Mouse (Mus musculus) CH12.LX (cell line): ENCODE measurements around the gene Psme1. TPM values are rescaled to one million over a fixed set of nuclear protein-coding genes. Genes with fewer than 3 reads are reported as not detected.
A peak's percentile ranks its signal among the peaks of the same experiment; 100 is the strongest.

Experiments
- DNase-seq: peaks from one replicate; pipeline ENCODE4 v3.0.0-alpha.2; 2013; ENCODE audit errors: extremely low read depth
- H3K27ac ChIP-seq: 2 replicates; pipeline ENCODE4 v1.5.1; 2012; ENCODE audit warnings: low read depth, mild to moderate bottlenecking, control low read depth, moderate library complexity; ENCODE audit not compliant: insufficient read depth
- H3K27me3 ChIP-seq: replicated peaks from 2 replicates; pipeline ENCODE3; 2012; ENCODE audit warnings: inconsistent platforms
- H3K36me3 ChIP-seq, 2 experiments: replicated peaks in 1 of 2; 2 replicates each; pipeline versions ENCODE3 to v1.6.1; 2012; ENCODE audit warnings: inconsistent platforms in 1 of 2, low read length in 1 of 2, mild to moderate bottlenecking in 1 of 2, mixed read lengths in 1 of 2, moderate library complexity in 1 of 2; ENCODE audit not compliant: control insufficient read depth in 1 of 2, insufficient read depth in 1 of 2
- H3K4me1 ChIP-seq, 2 experiments: 2 replicates each; pipeline ENCODE4 v1.6.1; 2012; ENCODE audit warnings: inconsistent platforms in 1 of 2, moderate library complexity in 1 of 2; ENCODE audit not compliant: insufficient read depth in 2 of 2, control insufficient read depth in 1 of 2
- H3K4me2 ChIP-seq: 2 replicates; pipeline ENCODE4 v1.6.1; 2012; ENCODE audit warnings: low read depth, mild to moderate bottlenecking, control low read depth; ENCODE audit not compliant: poor library complexity, insufficient read depth, severe bottlenecking
- H3K4me3 ChIP-seq, 3 experiments: fragments of 150-350 bp in 1 of 3; sonication (generic) in 1 of 3; replicated peaks in 1 of 3; 2 replicates each; pipeline versions ENCODE3 to v1.5.1; 2011 to 2012; ENCODE audit warnings: low read depth in 2 of 3, low read length in 2 of 3, mild to moderate bottlenecking in 2 of 3, moderate library complexity in 2 of 3, control low read depth in 1 of 3, improper control_type of control experiment in 1 of 3, inconsistent platforms in 1 of 3, mixed read lengths in 1 of 3; ENCODE audit not compliant: poor library complexity in 1 of 3
- H3K79me2 ChIP-seq: replicated peaks from 2 replicates; pipeline ENCODE4 v1.6.1; 2012; ENCODE audit warnings: mild to moderate bottlenecking, moderate library complexity; ENCODE audit not compliant: control insufficient read depth, poor library complexity, insufficient read depth, severe bottlenecking; ENCODE audit errors: extremely low read depth
- H3K9ac ChIP-seq: 2 replicates; pipeline ENCODE4 v1.6.1; 2012; ENCODE audit warnings: low read depth, mild to moderate bottlenecking, control low read depth, moderate library complexity; ENCODE audit not compliant: insufficient read depth
- H3K9me3 ChIP-seq: replicated peaks from 2 replicates; pipeline ENCODE3; 2012; ENCODE audit warnings: low read length, inconsistent platforms, mixed read lengths
- CHD1 ChIP-seq: IDR thresholded peaks from 2 replicates; pipeline ENCODE4 v1.6.1; 2012; ENCODE audit warnings: low read depth, low read length, improper control_type of control experiment, inconsistent platforms
- CHD2 ChIP-seq: IDR thresholded peaks from 2 replicates; pipeline ENCODE4 v1.6.1; 2011; ENCODE audit warnings: low read length, improper control_type of control experiment
- CTCF ChIP-seq, 2 experiments: IDR thresholded peaks in 1 of 2; conservative IDR thresholded peaks in 1 of 2; 2 replicates each; pipeline ENCODE4 v1.5.1; 2011 to 2012; ENCODE audit warnings: low read depth in 2 of 2, low read length in 2 of 2, improper control_type of control experiment in 1 of 2, inconsistent platforms in 1 of 2, mild to moderate bottlenecking in 1 of 2, moderate library complexity in 1 of 2
- ETS1 ChIP-seq: conservative IDR thresholded peaks from 2 replicates; pipeline ENCODE4 v1.6.1; 2012; ENCODE audit warnings: low read depth, mild to moderate bottlenecking, inconsistent platforms, low read length, improper control_type of control experiment, moderate library complexity
- GABPA ChIP-seq: IDR thresholded peaks from 2 replicates; pipeline ENCODE4 v1.6.1; 2012; ENCODE audit warnings: low read depth, low read length, improper control_type of control experiment, inconsistent platforms; ENCODE audit not compliant: insufficient replicate concordance
- HCFC1 ChIP-seq: IDR thresholded peaks from 2 replicates; pipeline ENCODE4 v1.6.1; 2012; ENCODE audit warnings: low read depth, mild to moderate bottlenecking, inconsistent platforms, low read length, improper control_type of control experiment
- IRF4 ChIP-seq: IDR thresholded peaks from 2 replicates; pipeline ENCODE4 v1.6.1; 2014; ENCODE audit warnings: low read depth, mild to moderate bottlenecking, inconsistent platforms, low read length, improper control_type of control experiment
- JUN ChIP-seq: IDR thresholded peaks from 2 replicates; pipeline ENCODE4 v1.6.1; 2011; ENCODE audit warnings: low read depth, mild to moderate bottlenecking, low read length, improper control_type of control experiment, moderate library complexity; ENCODE audit not compliant: insufficient read depth
- JUND ChIP-seq: conservative IDR thresholded peaks from 2 replicates; pipeline ENCODE4 v1.6.1; 2011; ENCODE audit warnings: low read depth, low read length, improper control_type of control experiment
- KAT2A ChIP-seq: IDR thresholded peaks from 2 replicates; pipeline ENCODE4 v1.6.1; 2012; ENCODE audit warnings: low read length, improper control_type of control experiment, inconsistent platforms; ENCODE audit not compliant: insufficient replicate concordance
- MAFK ChIP-seq: IDR thresholded peaks from 2 replicates; pipeline ENCODE4 v1.6.1; 2011; ENCODE audit warnings: low read length, improper control_type of control experiment; ENCODE audit not compliant: insufficient replicate concordance
- MAX ChIP-seq: IDR thresholded peaks from 2 replicates; pipeline ENCODE4 v1.6.1; 2011; ENCODE audit warnings: low read length, improper control_type of control experiment
- MAZ ChIP-seq: IDR thresholded peaks from 2 replicates; pipeline ENCODE4 v1.6.1; 2012; ENCODE audit warnings: low read depth, mild to moderate bottlenecking, inconsistent platforms, low read length, improper control_type of control experiment, moderate library complexity
- MEF2A ChIP-seq: IDR thresholded peaks from 2 replicates; pipeline ENCODE4 v1.6.1; 2014; ENCODE audit warnings: low read depth, mild to moderate bottlenecking, inconsistent platforms, low read length, improper control_type of control experiment, borderline replicate concordance
- PAX5 ChIP-seq: IDR thresholded peaks from 2 replicates; pipeline ENCODE4 v1.6.1; 2012; ENCODE audit warnings: low read length, inconsistent platforms, mixed read lengths
- POLR2AphosphoS2 ChIP-seq: IDR thresholded peaks from 2 replicates; pipeline ENCODE4 v1.6.1; 2011; ENCODE audit warnings: low read depth, low read length, improper control_type of control experiment
- SIN3A ChIP-seq: IDR thresholded peaks from 2 replicates; pipeline ENCODE4 v1.6.1; 2012; ENCODE audit warnings: low read length, improper control_type of control experiment, inconsistent platforms
- SMC3 ChIP-seq: IDR thresholded peaks from 2 replicates; pipeline ENCODE4 v1.6.1; 2011; ENCODE audit warnings: low read depth, low read length, improper control_type of control experiment
- TBP ChIP-seq: conservative IDR thresholded peaks from 2 replicates; pipeline ENCODE4 v1.6.1; 2011; ENCODE audit warnings: low read depth, low read length, improper control_type of control experiment
- TCF12 ChIP-seq: IDR thresholded peaks from 2 replicates; pipeline ENCODE4 v1.6.1; 2014; ENCODE audit warnings: low read depth, mild to moderate bottlenecking, inconsistent platforms, low read length, improper control_type of control experiment
- UBTF ChIP-seq: IDR thresholded peaks from 2 replicates; pipeline ENCODE4 v1.6.1; 2012; ENCODE audit warnings: low read depth, mild to moderate bottlenecking, inconsistent platforms, low read length, improper control_type of control experiment, moderate library complexity
- USF1 ChIP-seq: IDR thresholded peaks from 2 replicates; pipeline ENCODE4 v1.6.1; 2014; ENCODE audit warnings: low read depth, mild to moderate bottlenecking, inconsistent platforms, low read length, improper control_type of control experiment
- ZC3H11A ChIP-seq: IDR thresholded peaks from 2 replicates; pipeline ENCODE4 v1.6.1; 2012; ENCODE audit warnings: low read depth, mild to moderate bottlenecking, inconsistent platforms, low read length, improper control_type of control experiment
- ZNF384 ChIP-seq: IDR thresholded peaks from 2 replicates; pipeline ENCODE4 v1.6.1; 2012; ENCODE audit warnings: low read depth, low read length, improper control_type of control experiment, inconsistent platforms
- dilution Hi-C: fragments of 300-500 bp; cut with MboI; formaldehyde crosslinking; loops from 2 replicates; pipeline ENCODE4 v1.14.3; 2020; ENCODE audit warnings: low sequenced_read_pairs; ENCODE audit not compliant: extremely low pct_unique_long_range_greater_than_20kb, extremely low pct_ligation_motif_present
- in situ Hi-C: fragments of 300-500 bp; cut with MboI; formaldehyde crosslinking; loops from 3 replicates; pipeline ENCODE4 v1.14.3; 2019; ENCODE audit warnings: low sequenced_read_pairs, low pct_ligation_motif_present, low pct_unique_long_range_greater_than_20kb, mixed read lengths
- polyA plus RNA-seq: library from polyadenylated mRNA; unstranded; fragments of >175 nt; gene quantifications from 2 replicates; pipeline ENCODE4 v1.2.1, GENCODE M21; 2012; ENCODE audit warnings: low read depth; ENCODE audit not compliant: insufficient read length
- total RNA-seq, 2 experiments: library from RNA; depleted of rRNA; stranded (reverse); fragments of 300-350 nt in 1 of 2; fragments of >200 nt in 1 of 2; gene quantifications; 2 replicates each; pipeline ENCODE4 v1.2.3; 2012 to 2014

Gene Psme1
- total and polyA plus RNA-seq, 3 experiments: 335 to 740 (median 377) TPM

DNA sequence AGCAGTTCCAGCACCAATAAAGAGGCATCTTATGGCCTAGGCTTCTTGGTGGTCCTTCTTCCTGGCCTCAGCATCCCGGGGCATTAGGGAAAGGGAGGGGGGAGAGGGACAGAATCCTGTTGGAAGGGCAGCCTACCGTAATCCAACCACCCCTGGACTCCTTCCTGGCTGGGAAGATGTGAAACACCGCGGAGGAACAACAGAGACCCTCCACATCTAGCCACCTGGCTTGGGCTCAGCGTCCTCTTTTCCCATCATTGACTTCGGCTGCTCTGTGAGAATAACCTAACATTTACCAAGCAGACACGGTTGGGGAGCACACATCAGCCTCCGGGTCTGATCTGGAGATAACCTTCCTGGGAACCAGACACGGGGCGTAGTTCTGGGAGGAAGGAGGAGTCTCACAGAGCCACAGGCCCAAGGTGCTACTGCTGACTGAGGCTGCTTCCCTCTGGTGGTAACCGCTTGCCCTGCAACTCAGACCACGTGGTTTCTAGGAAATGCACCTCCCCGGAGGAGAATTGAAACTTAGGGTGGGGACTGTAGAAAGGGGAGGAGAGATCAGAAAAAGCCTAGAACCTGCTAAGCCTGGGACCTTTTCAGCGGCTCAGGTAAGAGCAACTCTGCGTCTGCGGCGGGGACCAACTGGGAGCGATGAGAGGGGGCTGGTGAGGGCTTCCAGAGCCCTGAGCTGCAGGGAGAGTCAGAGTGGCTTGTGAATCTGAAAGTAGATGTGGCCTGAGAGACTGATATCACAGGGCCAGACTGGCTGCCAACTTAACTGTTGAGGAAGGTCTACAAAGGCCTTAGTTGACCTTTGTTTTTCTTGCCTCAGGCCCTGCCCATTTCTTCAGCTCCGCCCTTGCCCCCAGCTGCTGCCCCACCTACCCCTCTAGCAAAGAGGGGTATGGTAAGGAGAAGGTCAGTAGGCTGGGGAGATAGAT lies 26.0 kb downstream of the Psme1 start (continued):
- 0 out of 2 replicates have a peak, but pooled peaks have one; percentile 21 for TF ChIP-seq ETS1
- no peak for TF ChIP-seq JUND
- peak; percentile 69 to 94 for TF ChIP-seq CTCF (conservative IDR thresholded peaks at IDR 0.05 in 1 of 2, IDR thresholded peaks at IDR 0.05 in 1 of 2; ENCODE audit: low read depth in 2 of 2, low read length in 2 of 2)
- no peak for TF ChIP-seq KAT2A
- TF ChIP-seq SMC3: peak; percentile 79
- peak; percentile 100 for TF ChIP-seq MAX
- TF ChIP-seq SIN3A: peak; percentile 91
- no peak for TF ChIP-seq GABPA
- peak; percentile 31; the same call in 1 of the 2 replicates for TF ChIP-seq TBP
- peak; percentile 75 for TF ChIP-seq MEF2A

GRCm38 (mm10) chr14:55604823-55605222 lies 26.9 kb downstream of the Psme1 start:
- Histone ChIP-seq H3K27ac (peak overlapping the region; percentile 13; the same call in 1 of the 2 replicates), H3K4me3 (peak overlapping the region; percentile 2 to 74 (median 58)), H3K4me2 (peak overlapping the region; percentile 67), H3K4me1 (peaks cover 4 to 32% of the 10 kb centered on the region in 2 experiments; a peak in 3 of 4 replicates), H3K9ac (peak overlapping the region; percentile 30; the same call in 1 of the 2 replicates), H3K79me2 (no peaks in the 10 kb centered on the region), H3K27me3 (no peaks in the 10 kb centered on the region)
- DNase-seq: no peak
- in situ Hi-C loops (no loop called here), dilution Hi-C loops (no loop called here)
- TF ChIP-seq IRF4 (no peak), MAZ (no peak), POLR2AphosphoS2 (no peak), HCFC1 (no peak), ZC3H11A (no peak), SMC3 (no peak), CHD2 (no peak), PAX5 (no peak), JUND (no peak), KAT2A (no peak), MAFK (no peak), UBTF (no peak), CHD1 (no peak), ZNF384 (no peak), JUN (no peak), TCF12 (no peak), USF1 (no peak)
- TF ChIP-seq, all 38 proteins: peak for 0
- Histone ChIP-seq H3K9me3 (no peaks in the 10 kb centered on the region), H3K36me3 (peaks cover 62 to 80% of the 10 kb centered on the region in 2 experiments)
